Mouse (Mus musculus): ENCODE data around the gene Cyp4f40.
"Not testable (repeated sequence)": the region's sequence is repeated elsewhere in the genome, so short reads cannot be mapped to it uniquely, and the experiment has no call there.

The Cyp4f40 gene

DNA sequence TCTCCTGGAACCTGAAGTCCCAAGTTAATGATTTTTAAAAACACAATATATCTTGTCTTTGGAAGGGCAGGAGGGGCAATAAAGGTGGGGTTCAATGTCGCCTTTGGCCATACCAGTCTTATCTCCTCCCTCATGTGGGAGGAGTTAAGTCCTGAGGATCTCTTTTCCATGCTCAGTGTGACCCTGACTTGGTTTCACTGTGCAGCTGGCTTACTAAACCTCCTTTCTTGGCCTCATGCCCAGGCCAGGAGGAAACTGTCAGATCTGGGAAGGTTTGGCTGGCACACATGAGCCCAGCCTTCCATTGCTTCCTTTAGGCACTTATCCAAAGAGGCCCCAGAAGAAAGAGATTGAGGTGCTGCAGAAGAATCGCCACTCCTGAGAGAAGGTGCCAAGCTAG is at the start of gene Cyp4f40:
Gene Cyp4f40 (plus strand): TSS at position 189 of the 400 bp plus-strand sequence.
- peak in 1 of 2 experiments; percentile 50 for DNase-seq (ENCODE audit: low spot score in 2 of 2)

DNA sequence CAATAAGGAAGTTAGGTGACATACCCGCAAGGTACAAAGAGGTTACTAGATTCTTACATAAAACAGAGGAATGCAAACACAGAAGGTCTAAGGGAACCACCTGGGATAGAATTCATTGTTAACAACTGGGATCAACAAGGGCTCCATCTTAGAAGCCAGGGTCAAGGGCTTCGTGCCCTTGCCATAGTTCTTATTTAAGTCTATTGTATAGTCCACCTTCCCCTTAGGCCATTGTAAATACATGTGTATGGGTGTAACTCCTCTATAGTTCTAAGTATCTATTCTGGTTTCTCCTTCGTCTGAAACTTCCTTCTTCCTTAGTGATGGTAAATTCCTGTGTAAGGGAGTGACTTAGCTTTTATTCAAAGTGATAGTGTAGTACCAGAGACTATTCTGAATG is 48.5 kb upstream of the Cyp4f40 start:
- not testable (repeated sequence) for DNase-seq (ENCODE audit: low spot score in 2 of 2)

DNA sequence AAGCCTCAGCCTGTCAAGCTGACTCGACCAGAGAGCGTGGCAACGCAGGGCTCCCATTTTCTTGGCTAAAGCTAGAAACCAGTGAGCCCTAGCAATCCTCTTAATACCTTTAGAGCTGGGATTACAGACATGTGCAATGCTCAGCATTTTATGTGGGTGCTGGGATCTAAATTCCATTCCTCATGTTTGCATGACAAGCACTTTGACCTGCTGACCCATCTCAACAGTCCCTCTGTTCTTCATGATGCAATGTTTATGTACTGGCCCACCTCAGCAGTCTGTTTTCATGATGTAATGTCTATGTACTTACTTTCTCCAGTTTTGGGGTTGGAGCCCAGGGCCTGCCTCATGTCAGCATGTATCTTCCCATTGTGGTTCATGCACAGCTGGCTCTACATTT is 47.8 kb upstream of the Cyp4f40 start:
- no peak for DNase-seq (ENCODE audit: low spot score in 2 of 2)

DNA sequence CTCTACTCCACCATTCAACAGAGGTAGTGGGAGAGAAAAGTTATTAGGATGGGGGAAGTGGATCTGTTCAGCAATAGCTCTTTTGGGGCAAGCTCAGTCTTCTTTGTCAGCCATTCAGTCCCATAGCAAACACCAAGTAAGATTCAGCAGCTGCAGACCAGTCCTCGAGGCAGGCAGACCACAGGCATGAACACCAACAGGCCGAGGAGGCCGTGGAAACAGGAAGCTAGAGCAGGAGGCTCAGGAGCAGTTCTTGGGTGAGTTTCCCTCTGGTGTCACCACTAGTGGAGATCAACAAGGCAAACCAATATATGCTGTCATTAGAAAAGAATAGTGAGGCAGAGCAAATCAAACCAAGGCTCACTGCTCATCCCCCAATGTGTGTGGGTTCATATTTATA is 46.3 kb upstream of the Cyp4f40 start:
- DNase-seq (ENCODE audit: low spot score in 2 of 2) = no peak

DNA sequence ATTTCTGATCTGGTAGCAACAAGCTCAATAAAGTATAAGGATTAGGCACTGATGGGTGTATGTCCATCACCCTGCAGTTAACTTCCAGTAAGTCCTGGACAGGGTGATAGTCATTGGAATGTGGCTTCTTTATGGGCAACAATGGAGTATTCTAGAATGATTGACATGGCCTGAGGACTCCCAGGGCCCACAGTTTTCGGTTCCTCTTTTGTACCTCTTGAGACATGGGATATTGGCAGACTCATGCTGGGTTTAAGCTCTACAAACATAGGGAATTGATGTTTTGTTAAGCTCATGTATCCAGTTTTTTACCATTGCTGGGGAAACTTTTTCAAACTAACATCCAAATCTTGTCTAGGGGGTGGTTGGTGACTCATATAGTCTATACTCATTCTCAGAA is 41.4 kb upstream of the Cyp4f40 start:
- no peak for DNase-seq (ENCODE audit: low spot score in 2 of 2)

DNA sequence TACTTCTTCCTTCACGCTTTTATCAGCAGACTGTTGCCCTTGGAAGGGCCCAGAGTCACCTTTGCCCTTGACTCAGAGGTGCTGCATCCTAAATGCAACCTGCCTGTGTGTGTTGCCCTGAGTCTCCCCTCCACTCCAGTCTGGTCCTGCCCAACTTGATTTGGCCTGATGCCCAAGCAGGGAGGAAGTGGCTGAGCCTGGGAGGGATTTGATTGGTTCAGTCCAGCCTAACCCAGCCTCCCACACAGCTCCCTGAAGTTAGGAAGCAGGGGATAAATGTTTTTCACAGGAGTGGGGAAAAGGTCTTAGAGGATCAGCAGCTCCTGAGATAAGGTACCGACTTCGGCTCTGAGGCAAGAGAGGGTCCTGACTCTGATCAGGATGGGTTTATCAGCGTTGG is 37.7 kb upstream of the Cyp4f40 start, which contains the start of gene Cyp4f37:
Gene Cyp4f37 (plus strand): TSS at position 292 of the 400 bp plus-strand sequence.
- DNase-seq (ENCODE audit: low spot score in 2 of 2) = not testable (repeated sequence)

DNA sequence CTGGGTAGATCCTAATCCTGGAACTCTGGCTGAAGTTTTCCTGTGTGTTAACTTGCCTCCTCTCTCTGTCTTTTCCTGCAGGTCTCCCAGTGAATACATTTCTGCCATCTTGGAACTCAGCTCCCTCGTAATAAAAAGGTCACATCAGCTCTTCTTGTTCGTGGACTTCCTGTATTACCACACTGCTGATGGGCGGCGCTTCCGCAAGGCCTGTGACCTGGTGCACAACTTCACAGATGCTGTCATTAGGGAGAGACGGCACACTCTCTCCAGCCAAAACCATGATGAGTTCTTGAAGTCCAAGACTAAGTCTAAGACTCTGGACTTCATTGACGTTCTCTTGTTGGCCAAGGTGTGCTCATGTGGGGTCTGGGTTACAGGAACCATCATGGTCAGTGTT is 29.0 kb upstream of the Cyp4f40 start:
- not testable (repeated sequence) for DNase-seq (ENCODE audit: low spot score in 2 of 2)

DNA sequence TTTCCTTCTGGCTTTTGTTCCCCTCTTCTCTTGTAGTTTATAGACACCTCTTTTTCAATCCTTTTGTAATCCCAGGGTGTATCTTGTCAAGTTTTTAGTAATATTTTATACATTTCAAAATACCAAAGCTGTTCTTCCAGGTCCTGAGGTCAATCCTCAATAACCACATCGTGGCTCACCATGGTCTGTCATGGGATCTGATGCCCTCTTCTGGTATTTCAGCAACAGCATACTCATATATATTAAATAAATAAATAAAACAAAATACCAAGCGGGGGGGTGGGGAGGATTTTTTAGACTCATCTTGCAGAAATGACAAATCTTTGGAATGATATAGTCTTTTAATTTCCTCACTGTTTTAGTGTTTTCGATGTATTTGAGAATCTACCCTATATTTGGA is 26.8 kb upstream of the Cyp4f40 start:
- no peak for DNase-seq (ENCODE audit: low spot score in 2 of 2)

DNA sequence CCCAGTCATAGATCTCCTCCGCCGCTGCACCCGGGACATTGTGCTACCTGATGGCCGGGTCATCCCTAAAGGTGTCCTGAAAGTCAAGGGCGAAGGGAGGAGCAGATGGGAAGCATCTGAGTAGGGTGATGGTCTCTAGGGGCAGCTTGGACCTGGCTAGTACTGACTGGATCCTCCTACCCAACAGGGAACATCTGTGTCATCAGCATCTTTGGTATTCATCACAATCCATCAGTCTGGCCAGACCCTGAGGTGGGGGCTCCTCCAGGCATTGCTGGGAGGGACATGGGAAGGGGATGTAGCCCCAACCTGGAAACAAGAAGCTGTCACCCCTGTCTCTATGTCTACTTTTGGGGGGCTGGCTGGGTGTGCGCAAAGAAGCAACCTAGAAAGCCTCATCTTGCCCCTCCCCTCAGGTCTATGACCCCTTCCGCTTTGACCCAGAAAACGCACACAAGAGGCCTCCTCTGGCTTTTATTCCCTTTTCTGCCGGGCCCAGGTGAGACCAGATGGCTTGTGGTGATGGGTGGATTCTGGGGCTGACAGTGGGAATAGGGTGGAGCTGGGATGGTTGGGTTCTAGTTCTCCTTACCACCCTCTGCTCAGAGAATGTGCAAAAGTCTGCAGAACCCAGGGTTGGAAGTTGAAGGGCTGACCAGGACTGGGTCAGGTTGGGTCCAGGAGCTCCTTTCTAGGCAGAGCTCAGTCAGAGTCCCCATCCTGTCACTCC is 24.3 kb upstream of the Cyp4f40 start:
- not testable (repeated sequence) for DNase-seq (ENCODE audit: low spot score in 2 of 2)

DNA sequence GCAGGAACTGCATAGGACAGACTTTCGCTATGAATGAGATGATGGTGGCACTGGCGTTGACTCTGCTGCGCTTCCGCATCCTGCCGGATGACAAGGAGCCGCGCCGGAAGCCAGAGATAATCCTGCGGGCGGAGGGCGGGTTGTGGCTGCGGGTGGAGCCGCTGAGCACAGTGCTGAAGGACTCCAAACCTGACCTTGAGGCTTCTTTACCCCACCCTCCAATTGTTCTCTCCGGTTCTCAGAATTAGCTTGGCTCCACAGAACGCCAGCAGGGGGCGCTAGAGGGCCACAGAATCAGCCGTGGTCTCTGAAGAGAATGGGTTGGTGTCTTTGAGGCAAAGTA is 23.8 kb upstream of the Cyp4f40 start:
- peak; percentile 92 for DNase-seq (ENCODE audit: low spot score in 2 of 2)

DNA sequence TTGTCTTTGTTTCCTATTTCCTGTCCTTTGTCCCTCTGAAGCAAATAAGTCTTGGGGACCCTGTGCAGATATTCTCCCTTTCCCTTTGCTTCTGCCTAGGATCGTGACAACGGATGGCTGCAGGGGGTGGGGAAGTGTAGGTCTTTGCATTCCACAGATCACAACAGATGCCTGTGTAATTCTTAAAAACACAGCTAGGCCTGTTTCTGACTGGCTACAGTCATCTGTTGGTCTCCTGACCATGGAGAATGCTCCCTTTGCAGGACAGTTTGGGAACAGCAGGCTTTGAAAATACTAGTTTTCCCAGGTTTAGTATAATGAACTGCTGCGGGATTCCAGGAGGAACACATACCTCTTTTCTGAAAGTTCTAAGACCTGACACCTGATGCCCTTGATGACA is 22.4 kb upstream of the Cyp4f40 start:
- DNase-seq (ENCODE audit: low spot score in 2 of 2) = no peak

DNA sequence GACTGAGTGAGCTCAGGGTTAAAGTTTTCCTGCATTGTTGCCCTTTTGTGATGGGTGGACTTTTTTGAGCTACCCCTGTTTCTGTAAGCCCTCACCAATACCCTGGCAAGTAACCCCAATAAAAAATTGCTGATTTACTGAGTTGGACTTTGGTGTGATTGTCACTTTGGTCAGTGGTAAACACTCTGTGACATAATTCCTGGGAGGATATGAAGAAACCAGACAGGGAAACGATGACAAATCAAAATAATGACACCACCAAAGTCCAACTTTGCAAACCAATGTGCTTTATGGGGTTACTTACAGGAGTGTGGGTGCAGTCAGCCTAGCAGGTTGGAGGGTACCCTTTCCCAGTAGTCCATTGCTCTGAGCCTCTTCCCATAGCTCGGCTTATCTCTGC is 21.5 kb upstream of the Cyp4f40 start:
- DNase-seq (ENCODE audit: low spot score in 2 of 2) = no peak

DNA sequence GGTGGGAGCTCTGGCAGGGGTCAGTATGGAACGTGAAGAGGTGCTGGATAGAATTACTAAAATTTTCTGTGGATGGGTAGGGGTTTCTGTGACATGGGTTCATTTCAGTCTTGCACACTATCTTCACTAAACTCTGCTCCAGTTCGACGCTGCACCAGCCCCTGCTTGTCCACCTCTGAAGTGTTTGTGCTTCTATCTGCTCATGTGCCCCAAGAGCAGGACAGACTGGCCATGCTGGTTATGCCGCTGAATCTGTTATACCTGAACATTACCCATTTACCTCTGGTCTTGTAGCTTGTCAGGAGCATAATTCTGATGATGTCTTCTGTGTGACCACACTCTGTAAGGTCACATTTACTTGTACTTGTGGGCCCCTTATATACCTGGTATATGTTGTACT is 12.1 kb upstream of the Cyp4f40 start:
- DNase-seq (ENCODE audit: low spot score in 2 of 2) = no peak

DNA sequence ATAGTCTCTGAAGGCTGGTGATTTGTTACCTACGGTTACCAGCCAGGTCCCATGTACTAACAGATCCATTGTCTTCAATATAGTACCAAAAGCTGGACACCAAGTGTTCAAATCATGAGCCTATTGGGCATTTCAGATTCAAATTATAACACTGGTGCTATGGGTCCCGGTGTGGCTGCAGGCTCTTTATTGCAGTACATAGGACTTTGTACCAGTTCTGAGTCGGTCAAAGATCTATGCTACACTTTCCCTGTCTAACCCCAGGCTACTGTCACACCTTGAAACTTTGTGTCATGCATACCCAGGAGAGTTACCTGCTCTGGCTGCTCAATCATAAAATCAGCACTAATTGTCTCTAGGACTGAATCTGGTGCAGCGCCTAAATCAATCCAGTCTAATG is 4.8 kb upstream of the Cyp4f40 start:
- no peak for DNase-seq (ENCODE audit: low spot score in 2 of 2)

DNA sequence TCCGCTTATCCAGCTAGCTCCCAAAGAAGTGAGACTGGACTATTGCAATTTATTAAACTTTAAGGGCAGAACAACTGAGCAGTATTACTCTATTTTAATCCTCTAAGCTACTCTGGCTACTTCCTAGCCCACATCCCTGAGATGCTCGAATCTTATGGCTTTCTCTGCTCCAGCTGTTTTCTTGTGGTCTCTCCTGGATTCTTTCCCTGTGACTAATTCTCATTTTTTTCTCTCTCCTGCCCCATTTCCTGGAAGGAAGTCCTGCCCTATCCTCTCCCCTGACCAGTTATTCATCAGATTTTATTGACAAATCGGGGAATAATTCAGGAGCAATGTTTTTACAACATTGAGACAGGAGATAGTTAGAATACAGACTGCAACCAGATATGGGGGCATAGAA is 1.7 kb upstream of the Cyp4f40 start:
- no peak for DNase-seq (ENCODE audit: low spot score in 2 of 2)

DNA sequence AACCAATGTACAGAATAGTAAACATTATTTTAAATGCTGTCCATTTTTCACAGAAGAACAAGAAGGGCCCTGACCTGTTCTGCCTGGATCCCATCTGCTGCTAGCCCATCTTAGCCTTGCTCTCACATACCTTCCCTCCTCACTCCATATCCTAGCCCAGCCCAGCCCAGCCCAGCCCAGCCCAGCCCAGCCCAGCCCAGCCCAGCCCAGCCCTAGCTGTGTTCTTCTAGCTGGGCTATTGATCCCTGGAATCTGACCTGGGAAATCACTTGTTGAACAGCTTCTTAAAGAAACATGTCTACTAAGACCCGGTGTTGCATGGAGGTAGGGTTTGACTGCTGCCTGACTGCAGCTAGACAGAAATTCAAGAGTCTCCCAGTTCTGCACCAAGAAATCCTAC is 454 bp upstream of the Cyp4f40 start:
- no peak for DNase-seq (ENCODE audit: low spot score in 2 of 2)

DNA sequence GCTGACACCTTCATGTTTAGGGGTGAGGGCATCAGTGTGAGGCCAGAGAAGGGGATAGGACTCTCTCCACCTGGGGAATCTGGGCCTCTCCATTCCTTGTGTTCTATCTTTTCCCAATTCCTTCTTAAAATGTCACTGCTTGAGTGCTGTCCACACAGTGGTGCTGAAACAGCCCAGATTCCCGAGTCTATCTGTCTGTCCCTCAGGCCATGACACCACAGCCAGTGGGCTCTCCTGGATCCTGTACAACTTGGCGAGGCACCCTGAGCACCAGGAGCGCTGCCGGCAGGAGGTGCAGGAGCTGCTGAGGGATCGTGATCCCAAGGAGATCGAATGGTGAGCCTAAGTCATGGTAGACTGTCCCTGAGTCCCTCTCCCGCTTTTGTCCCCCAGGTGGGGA is 15.3 kb downstream of the Cyp4f40 start:
- no peak for DNase-seq (ENCODE audit: low spot score in 2 of 2)

DNA sequence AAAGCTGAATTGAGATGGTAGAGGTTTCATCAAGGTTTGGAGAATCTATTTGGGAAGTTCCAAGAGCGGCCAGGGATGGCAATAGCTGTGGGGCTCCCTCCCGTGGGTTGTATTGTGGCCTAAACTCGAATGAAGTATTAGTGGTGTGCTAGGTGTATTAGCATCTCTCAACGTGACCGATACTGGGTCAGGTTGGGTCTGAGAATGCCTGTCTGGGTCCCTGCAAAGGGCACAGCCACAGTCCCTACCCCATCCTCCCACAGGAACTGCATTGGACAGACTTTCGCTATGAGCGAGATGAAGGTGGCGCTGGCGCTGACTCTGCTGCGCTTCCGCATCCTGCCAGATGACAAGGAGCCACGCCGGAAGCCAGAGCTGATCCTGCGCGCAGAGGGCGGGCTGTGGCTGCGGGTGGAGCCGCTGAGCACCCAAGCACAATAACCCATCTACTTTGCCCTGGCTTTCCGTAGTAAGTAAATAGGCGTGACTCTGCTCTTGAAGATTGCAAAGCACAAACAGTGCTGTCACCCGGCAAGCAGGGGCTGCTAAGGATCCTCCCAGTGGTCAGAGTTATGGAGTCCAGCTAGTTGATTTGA is 17.4 kb downstream of the Cyp4f40 start:
- DNase-seq (ENCODE audit: low spot score in 2 of 2) = no peak

DNA sequence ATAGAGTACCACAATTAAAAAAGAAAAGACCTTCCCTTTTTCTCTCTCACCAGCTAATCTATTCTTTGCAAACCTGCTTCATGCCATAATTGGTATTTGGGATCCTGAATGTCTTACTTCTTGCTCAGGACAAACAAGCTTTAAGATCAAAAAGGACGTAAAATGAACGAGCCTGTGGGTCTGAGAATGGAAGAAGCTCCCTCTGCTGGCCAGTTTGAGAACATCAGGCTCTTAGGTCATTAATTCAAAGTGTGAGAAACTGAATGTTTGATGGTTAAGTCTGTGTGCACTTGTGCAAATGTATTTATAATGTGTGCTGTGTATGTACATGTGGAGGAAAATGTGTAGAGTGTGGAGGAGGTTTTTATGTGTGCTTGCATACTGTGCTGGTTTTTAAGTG is 21.7 kb downstream of the Cyp4f40 start:
- peak in 1 of 2 experiments; percentile 51 for DNase-seq (ENCODE audit: low spot score in 2 of 2)

DNA sequence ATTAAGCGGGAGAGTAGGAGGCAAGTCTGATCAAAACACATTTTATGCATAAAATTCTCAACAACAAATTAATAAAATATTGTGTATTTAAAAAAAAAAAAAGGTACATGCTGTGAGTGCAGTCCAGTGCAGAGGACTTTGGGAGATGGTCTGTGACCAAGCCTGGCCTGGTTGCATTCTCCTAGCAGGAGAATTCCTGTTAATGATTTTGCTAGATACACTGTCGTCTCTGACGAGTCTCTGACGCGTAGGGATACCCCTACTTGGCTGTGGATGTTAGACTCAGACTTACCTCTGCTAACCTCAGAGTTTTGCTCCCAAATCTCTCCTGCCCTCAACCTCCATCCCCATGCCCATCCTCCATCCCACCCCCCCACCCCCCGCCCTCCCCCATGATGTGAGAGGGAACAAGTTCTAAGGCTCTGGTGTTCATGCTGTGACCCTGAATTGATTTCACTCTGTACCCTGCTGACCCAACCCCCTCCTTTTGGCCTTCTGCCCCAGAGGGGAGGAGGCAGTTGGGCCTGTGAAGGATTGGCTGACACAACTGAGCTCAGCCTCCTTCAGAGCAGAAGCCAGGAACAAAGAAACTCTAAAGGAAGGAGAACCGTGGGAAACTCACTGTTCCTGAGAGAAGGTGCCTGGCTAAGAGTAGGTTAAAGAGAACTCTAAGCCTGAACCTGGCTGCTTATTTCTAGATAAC is 26.5 kb downstream of the Cyp4f40 start, which contains the start of gene Cyp4f15:
Gene Cyp4f15 (plus strand): TSS at position 580 of the 703 bp plus-strand sequence.
- peak in 1 of 2 experiments; percentile 42 for DNase-seq (ENCODE audit: low spot score in 2 of 2)

DNA sequence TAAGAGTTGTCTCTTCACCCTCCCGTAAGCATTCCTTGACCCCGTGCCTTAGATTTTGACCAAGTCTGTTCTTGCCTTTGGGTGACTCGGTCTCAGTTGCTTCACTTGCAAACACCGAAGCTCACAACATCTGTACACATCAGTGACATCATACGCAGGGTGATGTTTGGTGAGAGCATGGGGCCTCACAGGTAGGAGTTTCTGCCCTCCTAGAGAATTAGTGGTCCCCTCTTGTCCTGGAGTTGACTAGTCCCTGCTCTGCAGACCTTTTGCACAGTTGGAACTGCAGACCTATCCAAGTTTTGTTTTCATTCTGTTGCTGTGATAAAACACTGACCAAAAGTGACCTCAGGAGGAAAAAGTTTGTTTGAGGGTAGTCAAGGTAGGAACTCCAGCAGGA is 28.0 kb downstream of the Cyp4f40 start:
- no peak for DNase-seq (ENCODE audit: low spot score in 2 of 2)

DNA sequence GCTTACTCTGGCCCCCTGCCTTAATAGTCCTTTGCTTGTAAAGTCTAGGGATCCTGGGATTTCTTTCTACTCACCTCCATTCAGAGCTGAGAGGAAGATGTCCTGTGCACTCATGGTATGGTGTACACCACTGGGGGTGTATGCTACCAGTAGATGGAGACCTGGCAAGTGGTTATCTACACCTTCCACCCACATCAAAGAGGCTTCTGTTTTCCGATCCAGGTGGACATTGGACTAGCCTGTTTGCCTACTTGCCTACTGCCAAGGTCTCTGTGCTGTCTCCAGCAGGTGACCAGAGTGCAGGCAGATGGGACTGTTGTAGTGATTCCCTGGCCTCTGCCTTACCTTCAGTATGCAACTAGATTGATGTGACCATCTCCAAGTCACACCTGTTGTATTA is 32.3 kb downstream of the Cyp4f40 start:
- no peak for DNase-seq (ENCODE audit: low spot score in 2 of 2)

DNA sequence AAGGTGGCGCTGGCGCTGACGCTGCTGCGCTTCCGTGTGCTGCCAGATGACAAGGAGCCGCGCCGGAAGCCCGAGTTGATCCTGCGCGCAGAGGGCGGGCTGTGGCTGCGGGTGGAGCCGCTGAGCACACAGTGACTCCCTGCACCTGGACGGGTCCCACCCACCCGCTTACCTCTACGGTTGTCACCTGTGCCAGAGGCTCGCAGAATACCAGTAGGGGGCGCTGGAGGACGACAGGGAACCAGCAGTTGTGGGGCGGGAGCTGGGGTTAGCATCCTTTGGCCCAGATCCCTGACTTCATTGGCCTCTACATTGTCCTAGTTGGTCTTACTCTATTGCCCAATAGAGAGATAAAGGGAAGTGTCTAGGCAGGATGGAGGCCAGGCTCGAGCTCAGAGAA is 44.1 kb downstream of the Cyp4f40 start:
- no peak for DNase-seq (ENCODE audit: low spot score in 2 of 2)

Data from cerebellum, postnatal 4 days (tissue).